Mouse (Mus musculus): ENCODE measurements around the gene Tas2r125. TPM values are rescaled to one million over a fixed set of nuclear protein-coding genes. Genes with fewer than 3 reads are reported as not detected.
"Not testable (repeated sequence)": the region's sequence is repeated elsewhere in the genome, so short reads cannot be mapped to it uniquely, and the experiment has no call there.

The Tas2r125 gene
- polyA plus RNA-seq (2012; rRNA removed) = not detected in 2 replicates

GRCm38 (mm10) chr6:132909351-132909750, at the start of gene Tas2r125:
Gene Tas2r125 (plus strand): TSS chr6:132909651.
- 79% methylated on average over 3 of the region's 3 CpGs for WGBS

GRCm38 (mm10) chr6:132867708-132868107, 41.7 kb upstream of the Tas2r125 start, which contains the start of gene Tas2r110:
Gene Tas2r110 (plus strand): TSS chr6:132868008.
- no peak for DNase-seq (ENCODE audit: low read depth, low spot score)

More at GRCm38 (mm10) chr6:132909351-132909750, at the start of gene Tas2r125:
- no peak for DNase-seq (ENCODE audit: low read depth, low spot score)

- DNase-seq (ENCODE audit: low read depth, low spot score) = no peak
- 63% methylated on average over 1 of the region's 1 CpGs for WGBS
Measured at GRCm38 (mm10) chr6:132892711-132893110, 16.7 kb upstream of the Tas2r125 start, which contains the start of gene Tas2r113. Gene Tas2r113 (plus strand): TSS chr6:132893011.

GRCm38 (mm10) chr6:132941376-132941775, 31.9 kb downstream of the Tas2r125 start:
- not testable (repeated sequence) for DNase-seq (ENCODE audit: low read depth, low spot score)

GRCm38 (mm10) chr6:132950802-132951201, 41.4 kb downstream of the Tas2r125 start, which contains the start of gene Tas2r129:
Gene Tas2r129 (plus strand): TSS chr6:132951102.
- 72% methylated on average over 2 of the region's 2 CpGs for WGBS
- DNase-seq (ENCODE audit: low read depth, low spot score) = no peak

GRCm38 (mm10) chr6:132957819-132958218, 48.4 kb downstream of the Tas2r125 start, which contains the start of gene Tas2r131:
Gene Tas2r131 (minus strand): TSS chr6:132957919.
- no peak for DNase-seq (ENCODE audit: low read depth, low spot score)
- 57% methylated on average over 1 of the region's 1 CpGs for WGBS

Other genes starting within 250 kb of the Tas2r125 start
- not detected in 2 replicates for gene Tas2r121, start 208.6 kb upstream of the Tas2r125 start, polyA plus RNA-seq (2012; rRNA removed)
- not detected in 2 replicates for gene Tas2r122, start 197.7 kb upstream of the Tas2r125 start, polyA plus RNA-seq (2012; rRNA removed)
- not detected in 2 replicates for gene Tas2r115, start 171.6 kb upstream of the Tas2r125 start, polyA plus RNA-seq (2012; rRNA removed)
- not detected in 2 replicates for gene Tas2r124, start 154.9 kb upstream of the Tas2r125 start, polyA plus RNA-seq (2012; rRNA removed)
- gene Tas2r102, start 147.5 kb upstream of the Tas2r125 start, polyA plus RNA-seq (2012; rRNA removed) = not detected in 2 replicates
- not detected in 2 replicates for gene Tas2r136, start 131.5 kb upstream of the Tas2r125 start, polyA plus RNA-seq (2012; rRNA removed)
- gene Tas2r117, start 106.8 kb upstream of the Tas2r125 start, polyA plus RNA-seq (2012; rRNA removed) = not detected in 2 replicates
- not detected in 2 replicates for gene Tas2r123, start 62.5 kb upstream of the Tas2r125 start, polyA plus RNA-seq (2012; rRNA removed)
- not detected in 2 replicates for gene Tas2r116, start 54.2 kb upstream of the Tas2r125 start, polyA plus RNA-seq (2012; rRNA removed)
- gene Tas2r110, start 41.6 kb upstream of the Tas2r125 start, polyA plus RNA-seq (2012; rRNA removed) = not detected in 2 replicates
- gene Tas2r113, start 16.6 kb upstream of the Tas2r125 start, polyA plus RNA-seq (2012; rRNA removed) = not detected in 2 replicates
- gene Tas2r129, start 41.5 kb downstream of the Tas2r125 start, polyA plus RNA-seq (2012; rRNA removed) = not detected in 2 replicates
- not detected in 2 replicates for gene Tas2r131, start 48.3 kb downstream of the Tas2r125 start, polyA plus RNA-seq (2012; rRNA removed)
- not detected in 2 replicates for gene Tas2r109, start 71.3 kb downstream of the Tas2r125 start, polyA plus RNA-seq (2012; rRNA removed)
- not detected in 2 replicates for gene Tas2r103, start 127.5 kb downstream of the Tas2r125 start, polyA plus RNA-seq (2012; rRNA removed)
- not detected in 2 replicates for gene Tas2r140, start 146.2 kb downstream of the Tas2r125 start, polyA plus RNA-seq (2012; rRNA removed)
- 20.6 and 29.5 TPM in 2 replicates for gene Smim10l1, start 195.3 kb downstream of the Tas2r125 start, polyA plus RNA-seq (2012; rRNA removed)

Data from large intestine, adult 2 months (tissue).